Mouse (Mus musculus) intestine, postnatal 0 days (tissue): ENCODE measurements around the gene Brk1. TPM values are rescaled to one million over a fixed set of nuclear protein-coding genes. Genes with fewer than 3 reads are reported as not detected.

Experiments
- ATAC-seq: fragments of 200-750 bp; cut with Nextera tagmentation; 2 replicates; pipeline ENCODE4 v1.8.0; 2017; ENCODE audit warnings: mild to moderate bottlenecking, moderate TSS enrichment, moderate library complexity
- H3K27ac ChIP-seq: fragments of 300-500 bp; sonication (generic); 2 replicates; pipeline ENCODE4 v1.5.1; 2014; ENCODE audit warnings: mild to moderate bottlenecking, low read depth, low read length, moderate library complexity
- H3K27me3 ChIP-seq: fragments of 300-500 bp; sonication (generic); replicated peaks from 2 replicates; pipeline ENCODE4 v1.6.1; 2014; ENCODE audit warnings: low read length, mixed read lengths; ENCODE audit not compliant: control insufficient read depth, insufficient read depth
- H3K36me3 ChIP-seq: fragments of 300-500 bp; sonication (generic); 2 replicates; pipeline ENCODE4 v1.6.1; 2014; ENCODE audit warnings: mild to moderate bottlenecking, moderate library complexity; ENCODE audit not compliant: control insufficient read depth, insufficient read depth
- H3K4me1 ChIP-seq: fragments of 300-500 bp; sonication (generic); replicated peaks from 2 replicates; pipeline ENCODE4 v1.6.1; 2014; ENCODE audit warnings: antibody characterized with exemption, low read length, mixed read lengths; ENCODE audit not compliant: control insufficient read depth, insufficient read depth
- H3K4me2 ChIP-seq: fragments of 300-500 bp; sonication (generic); replicated peaks from 2 replicates; pipeline ENCODE4 v1.6.1; 2014; ENCODE audit warnings: low read depth, mild to moderate bottlenecking, moderate library complexity
- H3K4me3 ChIP-seq: fragments of 300-500 bp; sonication (generic); 2 replicates; pipeline ENCODE4 v1.5.1; 2014; ENCODE audit warnings: low read depth, low read length
- H3K9ac ChIP-seq: fragments of 300-500 bp; sonication (generic); 2 replicates; pipeline ENCODE4 v1.6.1; 2014; ENCODE audit warnings: mild to moderate bottlenecking, low read depth, low read length
- H3K9me3 ChIP-seq: fragments of 300-500 bp; sonication (generic); 2 replicates; pipeline ENCODE4 v1.6.1; 2016; ENCODE audit warnings: mixed run types; ENCODE audit not compliant: control insufficient read depth
- CTCF ChIP-seq: sonication (generic); IDR thresholded peaks from 2 replicates; pipeline ENCODE4 v1.5.1; 2016; ENCODE audit warnings: low read depth, mild to moderate bottlenecking, control low read depth, antibody characterized with exemption, moderate library complexity
- WGBS: fragments of 180-500 bp; shearing (Covaris S2); extraction: QIAGEN DNeasy Blood & Tissue Kit; methylation state at CpG from one replicate; pipeline ENCODE4 v1.1.7; 2014; 5-methylcytosine and 5-hydroxymethylcytosine counted together
- polyA plus RNA-seq: library from polyadenylated mRNA; unstranded; fragments of >200 nt; fragmentation: Nextera tagmentation; extraction: Ambion mirVana; gene quantifications from 2 replicates; pipeline ENCODE4 v1.2.1, GENCODE M21; 2015

Gene Brk1
- polyA plus RNA-seq, result 185 and 187 TPM in 2 replicates

GRCm38 (mm10) chr6:113604432-113605223 lies at the start of gene Brk1:
Gene Brk1, plus strand, starts transcription at chr6:113604772.
- under 1% methylated on average over 55 of the region's 65 CpGs for WGBS
- no peaks in the 10 kb centered on the region for H3K9me3 ChIP-seq

GRCm38 (mm10) chr6:113559736-113560135 lies 44.8 kb upstream of the Brk1 start:
- no peak for ATAC-seq

More at GRCm38 (mm10) chr6:113604432-113605223, at the start of gene Brk1:
- ATAC-seq, result peak; percentile 86
- Histone ChIP-seq H3K36me3 (0 out of 2 replicates have a peak, but pooled peaks cover 3% of the 10 kb centered on the region), H3K9ac (peak within 1 kb of the TSS; percentile 56), H3K4me1 (peaks cover 3% of the 10 kb centered on the region; the same call in 1 of the 2 replicates), H3K27ac (peak within 1 kb of the TSS; percentile 29), H3K4me3 (peak within 1 kb of the TSS; percentile 57), H3K27me3 (no peaks in the 10 kb centered on the region), H3K4me2 (peak within 1 kb of the TSS; percentile 75)
- TF ChIP-seq CTCF, result peak; percentile 71

GRCm38 (mm10) chr6:113564557-113564956 lies 40.0 kb upstream of the Brk1 start:
- WGBS, result 52% methylated on average over 1 of the region's 1 CpGs
- Histone ChIP-seq H3K27ac (peak overlapping the region; percentile 15; the same call in 1 of the 2 replicates), H3K9me3 (no peaks in the 10 kb centered on the region), H3K4me3 (no peak overlapping the region), H3K4me2 (no peak overlapping the region), H3K4me1 (no peaks in the 10 kb centered on the region), H3K27me3 (no peaks in the 10 kb centered on the region), H3K36me3 (no peaks in the 10 kb centered on the region), H3K9ac (no peak overlapping the region)
- TF ChIP-seq CTCF, result no peak
- no peak for ATAC-seq

More at GRCm38 (mm10) chr6:113559736-113560135, 44.8 kb upstream of the Brk1 start:
- Histone ChIP-seq H3K36me3 (0 out of 2 replicates have a peak, but pooled peaks cover 3% of the 10 kb centered on the region), H3K27me3 (no peaks in the 10 kb centered on the region), H3K4me3 (no peak overlapping the region), H3K27ac (no peak overlapping the region), H3K9me3 (no peaks in the 10 kb centered on the region), H3K4me1 (no peaks in the 10 kb centered on the region), H3K9ac (no peak overlapping the region), H3K4me2 (no peak overlapping the region)
- 86% methylated on average over 6 of the region's 6 CpGs for whole genome bisulfite sequencing
- TF ChIP-seq CTCF, result no peak

GRCm38 (mm10) chr6:113576044-113576443 lies 28.5 kb upstream of the Brk1 start:
- WGBS, result 96% methylated on average over 6 of the region's 6 CpGs

GRCm38 (mm10) chr6:113579306-113579705 lies 25.3 kb upstream of the Brk1 start:
- TF ChIP-seq CTCF, result no peak
- no peaks in the 10 kb centered on the region for H3K9me3 ChIP-seq
- ATAC-seq, result no peak
- H3K4me2 ChIP-seq, result no peak overlapping the region
- H3K4me1 ChIP-seq, result no peaks in the 10 kb centered on the region
- H3K27me3 ChIP-seq, result no peaks in the 10 kb centered on the region
- no peak overlapping the region for H3K9ac ChIP-seq
- peaks cover 10% of the 10 kb centered on the region; the same call in 1 of the 2 replicates for H3K36me3 ChIP-seq
- 94% methylated on average over 3 of the region's 3 CpGs for WGBS
- H3K27ac ChIP-seq, result no peak overlapping the region
- no peak overlapping the region for H3K4me3 ChIP-seq

More at GRCm38 (mm10) chr6:113576044-113576443, 28.5 kb upstream of the Brk1 start:
- TF ChIP-seq CTCF, result no peak
- H3K9me3 ChIP-seq, result no peaks in the 10 kb centered on the region
- H3K27ac ChIP-seq, result no peak overlapping the region
- H3K4me2 ChIP-seq, result no peak overlapping the region
- no peak for ATAC-seq
- no peaks in the 10 kb centered on the region for H3K27me3 ChIP-seq
- no peak overlapping the region for H3K4me3 ChIP-seq
- no peaks in the 10 kb centered on the region for H3K4me1 ChIP-seq
- H3K36me3 ChIP-seq, result peaks cover 14% of the 10 kb centered on the region; the same call in 1 of the 2 replicates
- no peak overlapping the region for H3K9ac ChIP-seq

- Histone ChIP-seq H3K9me3 (no peaks in the 10 kb centered on the region), H3K4me1 (no peaks in the 10 kb centered on the region), H3K4me2 (no peak overlapping the region), H3K36me3 (no peaks in the 10 kb centered on the region), H3K27ac (no peak overlapping the region), H3K27me3 (no peaks in the 10 kb centered on the region), H3K9ac (no peak overlapping the region), H3K4me3 (no peak overlapping the region)
- no peak for TF ChIP-seq CTCF
- ATAC-seq, result no peak
- 89% methylated on average over 4 of the region's 4 CpGs for WGBS
These were observed 21.5 kb upstream of the Brk1 start for GRCm38 (mm10) chr6:113583023-113583422.
